Mouse (Mus musculus): Measurements from ENCODE around the gene Zkscan16. TPM values are rescaled to one million over a fixed set of nuclear protein-coding genes. Genes with fewer than 3 reads are reported as not detected.

Gene Zkscan16
- polyA plus RNA-seq, 1 experiment from 2014 or later = 0.30 TPM

DNA sequence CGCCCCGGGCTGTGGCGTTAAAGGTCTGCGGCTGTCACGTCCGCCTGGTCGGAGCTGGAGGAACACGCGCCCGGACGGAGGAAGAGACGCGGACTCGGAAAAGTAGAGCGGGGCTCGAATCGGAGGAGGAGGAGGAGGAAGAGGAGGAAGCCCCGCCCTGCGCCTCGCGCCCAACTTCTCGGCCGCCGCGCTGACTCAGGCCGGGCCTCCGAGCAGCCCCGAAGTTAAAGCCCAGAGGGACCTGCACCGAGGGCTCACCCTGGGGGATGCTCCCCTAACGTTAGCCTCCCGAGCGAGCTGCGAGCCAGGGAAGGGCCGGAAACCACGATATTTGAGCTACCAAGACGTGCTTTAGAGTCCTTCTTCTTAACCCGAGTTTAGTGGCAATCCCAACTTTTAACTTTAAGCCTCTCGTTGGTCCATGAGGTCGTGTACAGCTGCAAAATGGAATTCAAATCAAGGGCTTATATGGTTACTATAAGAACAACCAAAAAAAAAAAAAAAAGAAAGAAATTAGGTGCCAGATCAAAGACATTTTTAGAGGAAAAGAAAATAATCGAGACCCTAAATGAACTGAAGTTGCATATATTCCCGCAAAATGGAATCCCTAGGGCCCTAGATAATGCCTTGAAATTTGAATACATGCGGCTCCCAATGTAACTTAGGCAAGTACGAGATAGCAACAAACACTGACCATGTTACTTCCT, 30.6 kb upstream of the Zkscan16 start, which contains the start of gene Ecpas:
TSS of gene Ecpas (minus strand) at position 121 of the 707 bp plus-strand sequence.
- H3K4me3 ChIP-seq (ENCODE audit: low read length) = peak within 1 kb of the TSS; percentile 94
- no peaks in the 10 kb centered on the region for H3K36me3 ChIP-seq (ENCODE audit: control insufficient read depth, insufficient read depth, low read length)
- 3% methylated on average over 43 of the region's 43 CpGs for WGBS
- H3K27me3 ChIP-seq (ENCODE audit: control insufficient read depth, insufficient read depth, low read depth, low read length) = no peaks in the 10 kb centered on the region
- H3K4me1 ChIP-seq (replicated peaks; ENCODE audit: control insufficient read depth, insufficient read depth, low read length) = peaks cover 8% of the 10 kb centered on the region
- H3K4me2 ChIP-seq (ENCODE audit: low read depth, low read length) = peak within 1 kb of the TSS; percentile 73
- ATAC-seq (ENCODE audit: low read depth) = peak; percentile 75
- no peaks in the 10 kb centered on the region for H3K9me3 ChIP-seq (ENCODE audit: control insufficient read depth, low read length)
- H3K27ac ChIP-seq (ENCODE audit: low read length) = peak within 1 kb of the TSS; percentile 97
- H3K9ac ChIP-seq (ENCODE audit: low read length) = peak within 1 kb of the TSS; percentile 99

DNA sequence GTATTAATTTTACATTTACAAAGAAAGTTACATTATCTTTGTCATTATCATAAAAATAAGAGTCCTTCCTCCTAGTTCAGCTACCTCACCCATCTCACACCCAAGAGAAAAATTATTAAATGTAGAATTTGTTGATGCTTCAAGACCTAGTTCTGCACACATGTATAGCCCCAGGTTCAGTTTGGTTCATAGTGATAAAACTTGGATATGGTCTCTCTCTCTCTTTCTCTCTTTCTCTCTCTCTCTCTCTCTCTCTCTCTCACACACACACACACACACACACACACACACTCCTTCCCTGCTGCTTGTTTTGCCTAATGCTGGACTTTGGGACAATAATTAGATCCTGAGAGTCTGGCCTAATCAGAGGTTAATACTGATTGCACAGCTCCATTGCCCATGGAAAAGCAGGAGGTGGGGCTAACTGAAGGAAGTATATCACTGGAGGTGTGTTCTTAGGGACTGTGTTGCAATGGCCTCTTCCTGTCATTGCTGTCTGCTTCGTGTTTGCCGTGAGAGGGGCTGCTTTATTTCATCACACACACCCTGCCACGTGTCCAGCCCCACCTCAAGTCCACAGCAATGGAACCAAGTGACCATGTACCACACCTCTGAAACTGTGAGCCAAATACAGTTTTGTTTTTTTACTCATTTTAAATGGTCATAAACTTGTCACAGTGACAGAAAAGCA, 29.9 kb upstream of the Zkscan16 start:
- Histone ChIP-seq H3K4me2 (ENCODE audit: low read depth, low read length) (no peak overlapping the region; the same call in 1 of the 2 replicates), H3K27ac (ENCODE audit: low read length) (no peak overlapping the region)
- WGBS = 30% methylated on average over 3 of the region's 3 CpGs

DNA sequence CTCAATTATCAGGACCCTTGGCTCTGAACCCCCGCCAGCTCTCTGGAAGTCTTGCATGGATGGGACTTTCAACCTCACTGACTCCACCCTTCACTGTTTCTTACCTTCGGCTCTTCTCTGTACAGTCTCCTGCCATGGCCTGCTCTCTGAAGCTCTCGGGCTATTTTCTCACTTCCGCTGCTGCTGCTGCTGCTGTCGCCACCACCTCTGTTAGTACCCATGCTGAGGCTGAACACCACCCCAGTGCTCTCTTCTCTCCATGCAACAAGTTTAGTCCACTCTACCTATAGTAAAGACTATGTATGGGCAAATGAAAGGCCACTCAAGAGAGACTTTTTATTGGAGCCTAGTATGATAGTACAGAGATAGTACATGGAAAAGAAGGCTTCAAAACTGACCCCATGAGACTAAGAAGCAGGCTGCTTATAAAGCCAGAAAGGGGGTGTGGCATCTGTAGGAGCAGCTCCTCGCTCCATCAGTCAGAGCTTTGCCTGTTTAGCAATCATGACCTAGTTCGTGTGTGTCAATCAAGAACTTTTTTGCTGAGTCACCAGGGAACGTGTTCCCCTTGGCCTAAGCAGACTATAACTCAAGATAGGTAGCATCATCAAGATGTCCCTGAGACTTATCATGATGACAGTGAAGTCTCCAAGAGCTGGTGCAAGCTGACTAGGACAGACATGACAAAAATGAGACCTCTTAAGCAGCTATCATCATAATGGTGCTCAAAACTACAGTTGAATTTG, 28.2 kb upstream of the Zkscan16 start:
- H3K9ac ChIP-seq (ENCODE audit: low read length) = no peak overlapping the region
- WGBS = 70% methylated on average over 8 of the region's 8 CpGs
- peaks cover 5% of the 10 kb centered on the region for H3K4me1 ChIP-seq (replicated peaks; ENCODE audit: control insufficient read depth, insufficient read depth, low read length)
- no peak overlapping the region for H3K4me3 ChIP-seq (ENCODE audit: low read length)
- no peak for ATAC-seq (ENCODE audit: low read depth)
- no peak overlapping the region for H3K27ac ChIP-seq (ENCODE audit: low read length)
- no peaks in the 10 kb centered on the region for H3K27me3 ChIP-seq (ENCODE audit: control insufficient read depth, insufficient read depth, low read depth, low read length)
- H3K9me3 ChIP-seq (ENCODE audit: control insufficient read depth, low read length) = no peaks in the 10 kb centered on the region; the same call in 1 of the 2 replicates
- no peak overlapping the region for H3K4me2 ChIP-seq (ENCODE audit: low read depth, low read length)
- H3K36me3 ChIP-seq (ENCODE audit: control insufficient read depth, insufficient read depth, low read length) = no peaks in the 10 kb centered on the region

More for the DNA sequence above, 29.9 kb upstream of the Zkscan16 start:
- H3K9me3 ChIP-seq (ENCODE audit: control insufficient read depth, low read length) = no peaks in the 10 kb centered on the region
- no peak for ATAC-seq (ENCODE audit: low read depth)
- no peak overlapping the region for H3K9ac ChIP-seq (ENCODE audit: low read length)
- no peaks in the 10 kb centered on the region for H3K27me3 ChIP-seq (ENCODE audit: control insufficient read depth, insufficient read depth, low read depth, low read length)
- H3K4me3 ChIP-seq (ENCODE audit: low read length) = no peak overlapping the region
- peaks cover 8% of the 10 kb centered on the region for H3K4me1 ChIP-seq (replicated peaks; ENCODE audit: control insufficient read depth, insufficient read depth, low read length)
- no peaks in the 10 kb centered on the region for H3K36me3 ChIP-seq (ENCODE audit: control insufficient read depth, insufficient read depth, low read length)

DNA sequence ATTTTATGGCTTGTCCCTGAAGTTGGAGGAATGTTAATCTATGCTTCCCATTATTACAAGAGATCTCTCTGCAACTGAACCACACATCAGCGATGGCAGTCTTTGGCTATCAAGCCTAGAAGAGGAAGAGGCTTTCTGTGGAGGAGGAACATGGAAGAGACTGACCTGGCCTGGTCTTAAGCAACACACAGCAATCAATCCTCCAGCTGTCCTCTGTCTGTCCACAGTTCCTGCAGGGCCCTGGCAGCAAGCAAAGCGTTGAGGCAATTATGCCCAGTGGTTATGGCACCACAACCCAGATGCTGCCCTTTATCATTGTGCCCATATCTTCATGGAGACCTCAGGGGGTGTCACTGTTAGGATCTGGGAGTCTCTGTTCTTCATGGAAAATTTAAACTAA, 19.5 kb upstream of the Zkscan16 start:
- H3K27me3 ChIP-seq (ENCODE audit: control insufficient read depth, insufficient read depth, low read depth, low read length) = no peaks in the 10 kb centered on the region
- no peak for ATAC-seq (ENCODE audit: low read depth)
- H3K36me3 ChIP-seq (ENCODE audit: control insufficient read depth, insufficient read depth, low read length) = no peaks in the 10 kb centered on the region
- H3K9ac ChIP-seq (ENCODE audit: low read length) = no peak overlapping the region
- no peaks in the 10 kb centered on the region for H3K4me1 ChIP-seq (replicated peaks; ENCODE audit: control insufficient read depth, insufficient read depth, low read length)
- no peak overlapping the region for H3K4me2 ChIP-seq (ENCODE audit: low read depth, low read length)
- no peak overlapping the region for H3K27ac ChIP-seq (ENCODE audit: low read length)
- no peaks in the 10 kb centered on the region; the same call in 1 of the 2 replicates for H3K9me3 ChIP-seq (ENCODE audit: control insufficient read depth, low read length)
- H3K4me3 ChIP-seq (ENCODE audit: low read length) = no peak overlapping the region
- WGBS = 68% methylated on average over 2 of the region's 2 CpGs

DNA sequence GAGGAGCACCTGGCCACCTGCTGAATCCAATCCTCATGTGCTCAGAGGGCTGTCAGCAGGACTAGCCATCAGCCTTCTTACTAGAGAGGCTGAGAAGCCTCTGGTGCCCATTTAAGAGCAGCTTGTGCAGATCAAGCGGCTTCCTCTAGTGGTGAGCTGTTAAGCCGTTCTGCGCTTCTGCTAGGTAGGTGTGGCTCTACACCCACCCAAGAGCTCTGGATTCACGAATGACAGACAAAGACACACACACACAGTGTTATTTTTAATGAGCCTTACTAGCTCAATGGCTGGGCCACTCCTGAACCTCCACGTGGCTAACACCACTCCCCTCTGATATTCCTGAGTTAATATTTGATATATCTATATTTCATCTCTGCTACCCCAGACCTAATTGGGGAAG, 17.8 kb upstream of the Zkscan16 start:
- no peaks in the 10 kb centered on the region for H3K36me3 ChIP-seq (ENCODE audit: control insufficient read depth, insufficient read depth, low read length)
- ATAC-seq (ENCODE audit: low read depth) = no peak
- H3K9me3 ChIP-seq (ENCODE audit: control insufficient read depth, low read length) = no peaks in the 10 kb centered on the region
- H3K9ac ChIP-seq (ENCODE audit: low read length) = no peak overlapping the region
- H3K27me3 ChIP-seq (ENCODE audit: control insufficient read depth, insufficient read depth, low read depth, low read length) = no peaks in the 10 kb centered on the region
- 38% methylated on average over 5 of the region's 5 CpGs for WGBS
- no peak overlapping the region for H3K4me2 ChIP-seq (ENCODE audit: low read depth, low read length)
- H3K4me3 ChIP-seq (ENCODE audit: low read length) = no peak overlapping the region
- H3K4me1 ChIP-seq (replicated peaks; ENCODE audit: control insufficient read depth, insufficient read depth, low read length) = no peaks in the 10 kb centered on the region
- H3K27ac ChIP-seq (ENCODE audit: low read length) = no peak overlapping the region

- ATAC-seq (ENCODE audit: low read depth) = no peak
- 29% methylated on average over 2 of the region's 2 CpGs for WGBS
Measured at GRCm38 (mm10) chr4:58926120-58926519, 17.3 kb upstream of the Zkscan16 start.

DNA sequence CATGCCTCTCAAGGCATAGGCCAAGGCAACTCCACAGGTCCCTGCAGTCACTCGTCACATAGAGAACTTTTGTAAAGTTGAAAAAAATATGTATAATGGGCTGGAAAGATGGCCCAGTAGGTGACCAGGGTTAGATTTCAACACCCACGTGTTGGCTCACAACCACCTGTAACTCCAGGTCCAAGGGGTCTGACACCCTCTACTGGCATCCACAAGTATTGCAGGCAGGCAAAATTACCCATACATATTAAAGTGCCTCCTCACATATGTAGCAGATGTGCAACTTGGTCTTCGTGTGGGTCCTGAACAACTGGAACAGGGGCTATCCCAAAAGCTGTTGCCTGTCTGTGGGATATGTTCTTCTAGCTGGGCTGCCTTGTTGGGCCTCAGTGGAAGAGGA, 15.8 kb upstream of the Zkscan16 start:
- 62% methylated on average over 3 of the region's 3 CpGs for WGBS
- H3K4me3 ChIP-seq (ENCODE audit: low read length) = no peak overlapping the region
- no peaks in the 10 kb centered on the region for H3K36me3 ChIP-seq (ENCODE audit: control insufficient read depth, insufficient read depth, low read length)
- no peak overlapping the region for H3K4me2 ChIP-seq (ENCODE audit: low read depth, low read length)
- no peak for ATAC-seq (ENCODE audit: low read depth)
- H3K9ac ChIP-seq (ENCODE audit: low read length) = no peak overlapping the region
- H3K4me1 ChIP-seq (replicated peaks; ENCODE audit: control insufficient read depth, insufficient read depth, low read length) = no peaks in the 10 kb centered on the region
- no peaks in the 10 kb centered on the region for H3K27me3 ChIP-seq (ENCODE audit: control insufficient read depth, insufficient read depth, low read depth, low read length)
- H3K27ac ChIP-seq (ENCODE audit: low read length) = no peak overlapping the region
- no peaks in the 10 kb centered on the region for H3K9me3 ChIP-seq (ENCODE audit: control insufficient read depth, low read length)

More at GRCm38 (mm10) chr4:58926120-58926519, 17.3 kb upstream of the Zkscan16 start:
- H3K27ac ChIP-seq (ENCODE audit: low read length) = no peak overlapping the region
- no peak overlapping the region for H3K4me3 ChIP-seq (ENCODE audit: low read length)
- H3K27me3 ChIP-seq (ENCODE audit: control insufficient read depth, insufficient read depth, low read depth, low read length) = no peaks in the 10 kb centered on the region
- H3K9me3 ChIP-seq (ENCODE audit: control insufficient read depth, low read length) = no peaks in the 10 kb centered on the region
- no peak overlapping the region for H3K9ac ChIP-seq (ENCODE audit: low read length)
- H3K36me3 ChIP-seq (ENCODE audit: control insufficient read depth, insufficient read depth, low read length) = no peaks in the 10 kb centered on the region
- no peak overlapping the region for H3K4me2 ChIP-seq (ENCODE audit: low read depth, low read length)
- no peaks in the 10 kb centered on the region for H3K4me1 ChIP-seq (replicated peaks; ENCODE audit: control insufficient read depth, insufficient read depth, low read length)

GRCm38 (mm10) chr4:58932541-58932940, 10.9 kb upstream of the Zkscan16 start:
- H3K4me2 ChIP-seq (ENCODE audit: low read depth, low read length) = no peak overlapping the region
- H3K36me3 ChIP-seq (ENCODE audit: control insufficient read depth, insufficient read depth, low read length) = no peaks in the 10 kb centered on the region
- H3K9me3 ChIP-seq (ENCODE audit: control insufficient read depth, low read length) = no peaks in the 10 kb centered on the region
- no peak overlapping the region for H3K4me3 ChIP-seq (ENCODE audit: low read length)
- H3K9ac ChIP-seq (ENCODE audit: low read length) = no peak overlapping the region
- no peak overlapping the region for H3K27ac ChIP-seq (ENCODE audit: low read length)
- 69% methylated on average over 6 of the region's 6 CpGs for WGBS
- no peaks in the 10 kb centered on the region for H3K27me3 ChIP-seq (ENCODE audit: control insufficient read depth, insufficient read depth, low read depth, low read length)
- H3K4me1 ChIP-seq (replicated peaks; ENCODE audit: control insufficient read depth, insufficient read depth, low read length) = peaks cover 5% of the 10 kb centered on the region; the same call in 1 of the 2 replicates
- no peak for ATAC-seq (ENCODE audit: low read depth)

DNA sequence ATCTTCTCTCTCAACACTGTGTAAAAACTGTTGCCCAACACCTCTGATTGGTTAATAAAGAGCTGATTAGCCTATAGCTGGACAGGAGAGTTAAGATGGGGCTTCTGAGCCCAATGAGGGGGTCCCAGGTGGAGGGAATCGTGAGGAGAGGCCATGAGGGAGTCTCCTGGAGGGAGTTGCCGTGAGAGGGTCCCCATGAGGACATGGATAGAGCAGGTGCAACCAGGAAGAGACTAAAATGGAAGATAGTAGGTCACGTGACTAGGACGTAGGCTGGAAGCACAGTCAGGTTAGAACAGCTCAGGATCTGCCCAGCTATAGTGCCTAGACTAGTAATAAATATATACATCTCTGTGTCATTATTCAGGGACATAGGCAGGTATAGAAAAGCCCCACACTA, 9.1 kb upstream of the Zkscan16 start:
- Histone ChIP-seq H3K4me1 (replicated peaks; ENCODE audit: control insufficient read depth, insufficient read depth, low read length) (peaks cover 5% of the 10 kb centered on the region; the same call in 1 of the 2 replicates), H3K4me3 (ENCODE audit: low read length) (no peak overlapping the region), H3K4me2 (ENCODE audit: low read depth, low read length) (no peak overlapping the region), H3K9ac (ENCODE audit: low read length) (no peak overlapping the region), H3K36me3 (ENCODE audit: control insufficient read depth, insufficient read depth, low read length) (no peaks in the 10 kb centered on the region), H3K27ac (ENCODE audit: low read length) (no peak overlapping the region), H3K27me3 (ENCODE audit: control insufficient read depth, insufficient read depth, low read depth, low read length) (no peaks in the 10 kb centered on the region), H3K9me3 (ENCODE audit: control insufficient read depth, low read length) (no peaks in the 10 kb centered on the region)
- ATAC-seq (ENCODE audit: low read depth) = no peak
- 73% methylated on average over 4 of the region's 4 CpGs for WGBS

Data from lung, embryonic 16.5 days (tissue).